Mouse (Mus musculus) heart, postnatal 10 days (tissue): ENCODE data around the gene Lexm. TPM values are rescaled to one million over a fixed set of nuclear protein-coding genes. Genes with fewer than 3 reads are reported as not detected.

Experiments used
- DNase-seq, 2 experiments: peaks; one replicate each; pipeline ENCODE4 v3.0.0; 2021
- intact Hi-C: fragments of 180-260 bp; cut with DNase I; formaldehyde crosslinking; loops from one replicate; pipeline ENCODE4 v1.15.1; 2025
- total RNA-seq, 2 experiments: library from RNA; stranded (reverse); gene quantifications; 2 replicates each; pipeline ENCODE4 v1.2.3; 2021

Gene Lexm
- total RNA-seq, 2 experiments from 2014 or later = not detected

DNA sequence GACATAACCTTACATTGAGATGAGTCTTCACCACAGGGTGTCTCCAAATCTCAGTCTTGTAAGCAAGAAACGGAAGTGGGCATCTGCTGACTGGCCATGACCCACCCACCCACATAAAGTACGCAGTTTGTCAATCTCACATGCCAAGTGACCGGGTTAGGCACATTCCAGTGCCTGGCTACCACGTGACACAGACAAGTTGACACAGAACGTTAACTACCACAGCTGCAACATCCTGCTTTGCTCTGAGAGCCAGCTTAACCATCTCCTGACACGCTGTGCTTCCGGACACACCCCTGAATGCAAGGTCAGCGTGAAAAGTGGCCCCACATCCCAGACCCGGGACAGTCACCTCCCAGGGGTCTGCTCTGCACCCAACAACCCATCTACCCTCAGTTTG lies 26.9 kb downstream of the Lexm start:
- intact Hi-C loops = no loop called here
- no peak for DNase-seq

GRCm38 (mm10) chr4:106587075-106587474 lies 30.0 kb downstream of the Lexm start:
- intact Hi-C loops = no loop called here
- no peak for DNase-seq

GRCm38 (mm10) chr4:106584665-106585064 lies 32.4 kb downstream of the Lexm start:
- no peak for DNase-seq
- intact Hi-C loops = no loop called here

- intact Hi-C loops = no loop called here
- DNase-seq = no peak
Observed at GRCm38 (mm10) chr4:106582428-106583153, 34.5 kb downstream of the Lexm start.

GRCm38 (mm10) chr4:106581865-106582204 lies 35.2 kb downstream of the Lexm start:
- no peak for DNase-seq

DNA sequence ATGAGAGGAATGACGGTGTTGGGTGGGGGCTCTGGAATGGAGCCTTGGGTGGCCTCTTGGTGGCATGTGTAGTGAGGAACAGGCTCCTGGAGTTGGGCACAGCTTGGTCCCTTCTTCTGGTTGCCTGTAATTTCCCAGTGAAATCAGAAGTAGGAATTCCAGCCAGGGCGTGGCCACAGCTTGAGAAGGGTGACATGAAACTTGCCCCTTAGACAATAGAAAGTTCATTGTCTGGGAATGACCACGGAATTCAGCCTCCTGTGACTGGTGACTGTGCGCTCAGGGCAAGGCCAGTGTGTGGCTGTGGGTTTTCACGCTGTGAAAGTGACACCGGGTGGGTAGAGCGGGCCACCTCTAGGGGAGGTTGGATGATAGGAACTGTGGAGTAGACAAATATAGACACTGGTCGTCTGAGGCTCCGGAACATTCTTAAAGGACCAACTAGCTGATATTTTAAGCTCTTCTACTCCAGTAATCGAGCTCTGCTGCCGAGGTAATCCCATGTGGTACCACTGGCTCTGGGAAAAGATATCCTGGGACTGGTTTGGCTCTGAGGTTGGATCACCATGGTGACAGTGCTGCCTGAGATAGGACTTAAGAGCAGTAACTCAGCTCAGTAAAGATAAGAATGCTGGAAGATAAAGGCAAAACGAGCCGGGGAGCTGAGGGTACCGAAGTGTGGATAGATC lies 35.7 kb downstream of the Lexm start:
- intact Hi-C loops = no loop called here
- peak; percentile 41 to 51 for DNase-seq

More at GRCm38 (mm10) chr4:106581865-106582204, 35.2 kb downstream of the Lexm start:
- intact Hi-C loops = no loop called here

DNA sequence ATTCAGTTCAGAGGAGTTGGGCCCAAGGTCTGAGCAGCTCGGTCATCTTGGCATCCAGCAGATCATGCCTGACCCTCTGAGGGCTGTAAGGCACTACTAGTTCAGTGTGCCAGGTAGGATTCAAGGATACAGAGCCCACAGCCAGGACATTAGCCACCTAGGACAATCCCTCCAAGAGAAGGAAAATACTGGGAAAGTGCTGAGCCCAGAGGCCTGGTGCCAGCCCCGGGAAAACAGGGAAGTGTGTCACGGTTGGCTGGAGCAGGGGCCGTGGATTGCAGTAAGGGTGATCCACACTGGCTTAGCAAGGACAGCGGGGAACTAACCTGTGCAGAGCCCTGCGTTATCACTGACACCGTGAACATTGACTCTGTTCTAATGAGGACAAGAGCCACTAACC lies 39.5 kb downstream of the Lexm start:
- intact Hi-C loops = no loop called here
- DNase-seq = no peak

DNA sequence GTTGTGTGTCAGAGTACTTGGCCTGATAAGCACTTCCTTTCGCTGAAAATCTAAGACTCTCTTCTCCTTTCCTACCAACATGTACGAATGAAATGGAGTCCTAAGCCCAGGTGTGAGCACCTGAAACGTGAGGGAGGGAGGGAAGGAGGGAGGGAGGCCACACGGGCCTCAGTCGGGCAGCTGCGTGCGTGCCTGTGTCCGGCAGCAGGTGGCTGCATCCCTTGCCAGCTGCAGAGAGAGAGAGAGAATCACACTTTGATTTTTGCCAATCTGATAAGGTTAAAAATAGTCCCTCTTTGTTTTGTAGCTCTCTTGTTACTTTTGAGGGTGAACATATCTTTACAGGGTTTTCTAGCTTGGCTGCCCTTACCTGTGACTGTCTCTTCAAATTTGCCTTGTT lies 42.0 kb downstream of the Lexm start:
- intact Hi-C loops = no loop called here
- DNase-seq = no peak

GRCm38 (mm10) chr4:106571081-106571724 lies 45.8 kb downstream of the Lexm start:
- no peak for DNase-seq

DNA sequence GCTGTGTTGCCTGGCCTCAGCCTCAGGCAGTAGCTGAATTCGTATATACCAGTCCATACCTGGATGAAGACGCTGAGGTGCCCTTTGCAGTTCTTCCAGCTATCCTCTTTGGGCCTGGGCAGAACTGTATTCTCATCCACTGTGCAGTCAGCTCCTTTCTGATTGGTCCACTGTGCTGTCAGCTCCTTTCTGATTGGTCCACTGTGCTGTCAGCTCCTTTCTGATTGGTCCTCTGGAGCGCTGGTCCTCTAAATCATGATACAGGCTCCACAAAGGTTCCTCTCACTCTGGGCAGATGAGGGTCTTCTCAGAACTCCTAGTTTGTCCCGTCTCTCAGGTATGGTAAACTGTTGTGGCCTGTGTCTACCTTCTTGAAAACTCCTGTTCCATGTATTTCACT lies 47.4 kb downstream of the Lexm start:
- no peak for DNase-seq
- intact Hi-C loops = no loop called here

More at GRCm38 (mm10) chr4:106571081-106571724, 45.8 kb downstream of the Lexm start:
- intact Hi-C loops = no loop called here

GRCm38 (mm10) chr4:106564161-106564560 lies 52.9 kb downstream of the Lexm start:
- intact Hi-C loops = no loop called here
- DNase-seq = no peak

DNA sequence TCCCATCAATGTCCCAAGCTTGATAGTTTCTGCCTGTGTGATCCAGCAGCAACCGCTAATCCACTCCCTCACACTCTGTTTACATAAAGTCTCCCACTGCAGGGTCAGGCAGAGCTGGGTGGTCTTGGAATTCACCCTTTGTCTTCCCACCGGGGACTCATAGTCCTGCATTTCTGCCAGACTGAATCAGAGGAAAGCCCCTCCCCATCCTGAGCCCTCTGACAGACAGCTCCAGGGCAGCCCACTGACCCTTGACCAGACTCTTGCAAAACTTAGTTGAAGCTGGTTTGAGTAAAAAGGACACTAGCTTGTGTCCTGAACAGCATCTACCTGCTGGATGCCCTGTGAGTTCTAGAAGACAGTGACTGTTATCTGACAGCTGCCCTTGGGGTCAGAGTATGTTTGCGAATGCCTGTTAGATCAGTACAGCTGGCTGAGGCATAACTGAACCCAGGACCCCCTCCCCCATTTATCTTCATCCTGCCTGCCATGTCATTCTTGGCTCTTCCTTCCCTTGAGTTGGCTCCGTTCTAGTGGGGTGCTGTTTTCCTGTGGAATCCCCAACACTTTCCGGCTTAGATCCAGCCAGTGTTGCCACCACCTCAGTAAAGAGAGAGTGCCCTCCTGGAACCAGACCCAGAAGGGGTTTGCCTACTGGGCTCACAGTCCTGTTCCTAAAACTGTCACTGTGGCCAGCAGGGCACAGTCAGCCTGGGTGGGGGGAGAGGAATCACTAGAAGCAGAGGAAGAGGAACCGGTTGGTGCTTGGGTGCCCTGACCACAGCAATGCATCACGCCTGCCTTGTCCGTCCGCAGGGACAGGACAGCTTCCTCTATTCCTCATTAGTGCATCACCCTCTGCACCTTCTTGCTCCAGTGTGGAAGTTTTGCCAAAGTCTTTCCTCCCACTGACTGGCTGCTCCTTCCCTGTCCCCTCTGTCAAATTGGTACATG lies 53.9 kb downstream of the Lexm start:
- intact Hi-C loops = no loop called here
- no peak for DNase-seq

DNA sequence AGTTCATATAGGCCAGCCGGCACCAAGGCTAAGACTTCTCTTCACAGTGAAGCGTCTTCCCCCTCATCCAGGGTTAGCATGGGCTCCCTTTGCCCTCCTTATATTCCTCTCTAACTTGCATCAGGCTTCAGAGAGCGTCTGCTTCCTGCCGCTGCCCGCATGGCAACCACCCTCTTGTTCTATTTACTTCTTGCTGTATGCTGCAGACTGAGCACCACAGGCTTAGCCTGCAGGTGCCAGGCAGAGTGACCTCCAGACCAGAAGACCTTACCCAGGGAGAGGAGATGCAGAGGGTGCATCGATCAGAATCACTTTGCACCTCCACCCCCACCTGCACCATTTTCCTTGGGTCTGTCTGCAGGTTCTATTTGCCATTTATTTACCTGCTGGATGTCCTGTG lies 55.0 kb downstream of the Lexm start:
- intact Hi-C loops = no loop called here
- no peak for DNase-seq

DNA sequence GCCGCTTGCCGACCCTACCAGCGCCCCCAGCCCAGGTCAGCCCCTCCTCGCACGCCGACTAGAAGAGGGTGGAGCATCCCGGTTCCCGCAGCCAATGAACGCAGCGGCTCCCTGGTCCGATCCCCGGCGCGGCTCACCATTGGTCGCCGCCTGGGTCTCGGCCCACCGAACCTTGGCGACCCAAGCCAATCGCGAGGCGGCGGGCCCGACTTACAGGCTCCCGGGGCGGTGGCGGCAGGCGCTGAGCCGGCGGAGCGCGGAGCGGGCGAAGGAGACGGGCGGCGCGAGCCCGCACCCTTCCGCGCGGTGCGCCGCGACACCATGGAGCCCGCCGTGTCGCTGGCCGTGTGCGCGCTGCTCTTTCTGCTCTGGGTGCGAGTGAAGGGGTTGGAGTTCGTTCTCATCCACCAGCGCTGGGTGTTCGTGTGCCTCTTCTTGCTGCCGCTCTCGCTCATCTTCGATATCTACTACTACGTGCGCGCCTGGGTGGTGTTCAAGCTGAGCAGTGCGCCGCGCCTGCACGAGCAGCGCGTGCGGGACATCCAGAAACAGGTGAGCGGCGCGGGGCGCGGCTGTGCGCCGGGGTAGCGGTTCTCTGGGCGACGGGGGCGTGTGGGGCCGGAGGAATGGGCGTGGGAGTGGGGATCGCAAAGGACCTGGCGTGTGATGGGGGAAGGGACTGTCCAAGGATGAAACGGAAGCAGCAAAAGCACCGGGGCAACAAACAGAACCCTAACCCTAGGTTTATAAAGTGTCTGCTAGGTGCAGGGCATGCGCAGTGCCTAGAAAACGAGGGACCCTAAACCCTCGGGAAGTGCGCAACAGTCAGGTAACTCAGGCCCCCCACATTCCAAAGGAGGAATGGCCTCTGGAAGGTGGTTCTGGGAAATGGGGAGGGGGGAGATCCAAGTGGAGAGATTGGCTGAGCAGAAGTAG lies 55.9 kb downstream of the Lexm start, which contains the start of gene Dhcr24:
TSS of gene Dhcr24 (plus strand) at position 193 of the 936 bp plus-strand sequence.
- intact Hi-C loops = no loop called here

GRCm38 (mm10) chr4:106560213-106560845 lies 56.7 kb downstream of the Lexm start:
- intact Hi-C loops = no loop called here
- peak in 1 of 2 experiments; percentile 10 for DNase-seq

More for the DNA sequence above, 55.9 kb downstream of the Lexm start, which contains the start of gene Dhcr24:
- peak; percentile 92 to 94 for DNase-seq

DNA sequence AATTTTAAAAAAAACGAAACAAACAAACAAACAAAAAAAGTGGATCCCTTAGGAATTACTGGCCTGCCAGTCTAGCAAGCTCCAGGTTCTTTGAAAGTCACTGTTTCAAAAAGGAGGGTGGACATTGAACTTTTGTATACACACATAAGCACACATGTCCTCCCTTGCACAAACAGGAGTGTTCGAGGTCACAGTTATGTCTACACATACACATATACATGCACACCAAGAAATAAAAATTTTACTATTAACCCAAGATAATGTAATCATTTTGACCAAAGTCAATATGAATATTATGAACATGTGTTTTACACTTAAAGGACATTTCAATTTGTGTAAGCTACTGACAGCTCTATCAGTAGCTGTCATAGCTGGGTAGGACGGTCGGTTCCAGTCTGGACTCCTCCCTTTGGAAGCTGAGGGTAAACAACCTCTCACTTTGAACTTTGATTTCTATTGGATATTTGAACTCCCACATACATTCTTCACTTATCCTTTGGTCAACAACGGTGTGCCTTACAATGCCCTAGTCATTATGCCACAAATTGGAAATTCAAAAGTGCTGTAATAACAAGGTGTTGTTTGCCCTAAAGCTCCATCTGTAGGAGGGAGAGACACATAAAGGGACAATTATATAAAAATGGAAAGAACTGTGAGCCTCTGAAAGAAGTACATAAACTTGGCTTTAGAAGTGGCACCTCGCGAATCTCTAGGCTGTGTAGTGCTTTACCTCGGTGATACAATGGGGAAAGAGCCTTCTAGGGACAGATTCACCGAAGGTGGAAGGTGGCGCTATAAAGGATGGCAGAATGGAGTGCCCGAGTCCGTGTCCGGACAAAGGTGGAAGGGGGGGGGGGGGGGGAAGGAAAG lies 57.5 kb downstream of the Lexm start:
- DNase-seq = no peak
- intact Hi-C loops = no loop called here

GRCm38 (mm10) chr4:106557978-106558377 lies 59.1 kb downstream of the Lexm start:
- intact Hi-C loops = no loop called here
- no peak for DNase-seq

DNA sequence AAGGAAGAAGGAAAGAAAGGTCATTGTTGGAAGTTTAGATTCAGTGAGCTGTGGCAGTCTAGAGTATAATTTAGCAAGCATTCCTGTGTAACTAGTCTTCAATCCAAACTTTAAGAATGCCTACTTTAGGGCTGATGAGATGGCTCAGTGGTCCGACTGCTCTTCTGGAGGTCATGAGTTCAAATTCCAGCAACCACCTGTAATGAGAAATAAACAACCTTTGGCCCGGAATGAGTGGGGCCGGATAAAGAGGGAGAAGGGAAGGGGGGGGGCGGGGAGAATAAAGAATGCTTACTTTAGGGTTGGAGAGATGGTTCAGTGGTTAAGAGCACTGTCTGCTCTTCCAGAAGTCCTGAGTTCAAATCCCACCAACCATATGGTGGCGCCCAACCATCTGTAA lies 59.8 kb downstream of the Lexm start:
- intact Hi-C loops = no loop called here
- DNase-seq = no peak
